Mouse (Mus musculus) kidney, adult 2 months (tissue): ENCODE measurements around the gene Igsf9b. TPM values are rescaled to one million over a fixed set of nuclear protein-coding genes. Genes with fewer than 3 reads are reported as not detected.

ENCODE experiments used
- DNase-seq: peaks from one replicate; pipeline ENCODE4 v3.0.0; 2021
- H3K27ac ChIP-seq: fragments of 200-500 bp; 2 replicates; pipeline ENCODE4 v1.5.1; 2012; ENCODE audit warnings: low read depth, low read length, control low read depth, inconsistent platforms; ENCODE audit not compliant: insufficient read depth
- H3K27me3 ChIP-seq: fragments of 200-500 bp; replicated peaks from 2 replicates; pipeline ENCODE4 v1.6.1; 2012; ENCODE audit warnings: mild to moderate bottlenecking, moderate library complexity, low read length, inconsistent platforms; ENCODE audit not compliant: control insufficient read depth, insufficient read depth
- H3K36me3 ChIP-seq: fragments of 200-500 bp; 2 replicates; pipeline ENCODE4 v1.6.1; 2012; ENCODE audit warnings: mild to moderate bottlenecking, moderate library complexity, low read length, inconsistent platforms; ENCODE audit not compliant: control insufficient read depth, insufficient read depth
- H3K4me1 ChIP-seq: fragments of 200-500 bp; 2 replicates; pipeline ENCODE4 v1.6.1; 2011; ENCODE audit warnings: low read length; ENCODE audit not compliant: control insufficient read depth, insufficient read depth
- H3K4me3 ChIP-seq: fragments of 200-500 bp; 2 replicates; pipeline ENCODE4 v1.5.1; 2011; ENCODE audit warnings: mild to moderate bottlenecking, low read depth, low read length, control low read depth; ENCODE audit not compliant: insufficient read depth
- CTCF ChIP-seq: fragments of 200-500 bp; conservative IDR thresholded peaks from 2 replicates; pipeline ENCODE4 v1.5.1; 2011; ENCODE audit warnings: low read depth, mild to moderate bottlenecking, control low read depth, low read length, moderate library complexity, mixed read lengths; ENCODE audit not compliant: insufficient read depth, insufficient read length
- POLR2A ChIP-seq: fragments of 200-500 bp; IDR thresholded peaks from one replicate; pipeline ENCODE4 v1.6.1; 2011; ENCODE audit warnings: low read depth, low read length, control low read depth
- WGBS: fragments of 180-500 bp; shearing (Covaris S2); methylation state at CpG from one replicate; pipeline ENCODE4 v1.1.7; 2018; 5-methylcytosine and 5-hydroxymethylcytosine counted together
- polyA plus RNA-seq: library from polyadenylated mRNA; depleted of rRNA; stranded (reverse); fragments of >200 nt; gene quantifications from 2 replicates; pipeline ENCODE4 v1.2.3, GENCODE M21; 2012

The Igsf9b gene
- polyA plus RNA-seq, 1 experiment, result 0.52 TPM

DNA sequence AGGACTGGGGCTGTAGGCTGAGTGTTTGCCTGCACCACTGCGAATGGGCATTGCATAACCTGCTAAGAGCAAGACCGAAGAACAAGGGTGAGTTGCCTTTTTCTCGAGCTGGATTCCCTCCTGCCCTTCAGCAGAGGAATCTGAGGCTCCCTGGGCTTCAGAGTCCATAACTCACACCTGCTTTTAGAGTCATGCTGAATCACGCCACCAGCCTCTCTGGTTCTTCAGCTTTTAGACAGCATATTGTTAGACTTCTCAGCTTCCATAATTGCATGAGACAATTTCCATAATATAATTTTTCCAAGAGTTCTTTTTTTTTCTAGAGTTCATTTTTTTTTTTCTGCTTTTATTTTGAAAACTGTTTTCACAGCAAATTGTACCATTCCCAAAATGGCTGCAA lies 4.6 kb upstream of the Igsf9b start:
- DNase-seq, result no peak
- TF ChIP-seq CTCF, result no peak
- TF ChIP-seq POLR2A, result no peak
- no peaks in the 10 kb centered on the region for H3K4me1 ChIP-seq
- H3K4me3 ChIP-seq, result no peak overlapping the region
- H3K27me3 ChIP-seq, result no peaks in the 10 kb centered on the region
- 69% methylated on average over 4 of the region's 4 CpGs for WGBS
- no peaks in the 10 kb centered on the region for H3K36me3 ChIP-seq
- no peak overlapping the region for H3K27ac ChIP-seq

- peak; percentile 25 for DNase-seq
- peak overlapping the region; percentile 62 for H3K4me3 ChIP-seq
- TF ChIP-seq POLR2A (no peak), CTCF (no peak)
- no peaks in the 10 kb centered on the region; the same call in 1 of the 2 replicates for H3K27me3 ChIP-seq
- no peaks in the 10 kb centered on the region for H3K36me3 ChIP-seq
- H3K27ac ChIP-seq, result no peak overlapping the region
- under 1% methylated on average over 68 of the region's 68 CpGs for WGBS
- no peaks in the 10 kb centered on the region for H3K4me1 ChIP-seq
These were observed 533 bp downstream of the Igsf9b start for GRCm38 (mm10) chr9:27299286-27300187.

- H3K4me3 ChIP-seq, result peak overlapping the region; percentile 62
- no peaks in the 10 kb centered on the region for H3K36me3 ChIP-seq
- H3K27ac ChIP-seq, result no peak overlapping the region
- WGBS, result 1% methylated on average over 32 of the region's 32 CpGs
- TF ChIP-seq CTCF (no peak), POLR2A (no peak)
- H3K4me1 ChIP-seq, result no peaks in the 10 kb centered on the region
- DNase-seq, result peak; percentile 18
- no peaks in the 10 kb centered on the region; the same call in 1 of the 2 replicates for H3K27me3 ChIP-seq
These were observed 1.2 kb downstream of the Igsf9b start for GRCm38 (mm10) chr9:27300188-27300691.

DNA sequence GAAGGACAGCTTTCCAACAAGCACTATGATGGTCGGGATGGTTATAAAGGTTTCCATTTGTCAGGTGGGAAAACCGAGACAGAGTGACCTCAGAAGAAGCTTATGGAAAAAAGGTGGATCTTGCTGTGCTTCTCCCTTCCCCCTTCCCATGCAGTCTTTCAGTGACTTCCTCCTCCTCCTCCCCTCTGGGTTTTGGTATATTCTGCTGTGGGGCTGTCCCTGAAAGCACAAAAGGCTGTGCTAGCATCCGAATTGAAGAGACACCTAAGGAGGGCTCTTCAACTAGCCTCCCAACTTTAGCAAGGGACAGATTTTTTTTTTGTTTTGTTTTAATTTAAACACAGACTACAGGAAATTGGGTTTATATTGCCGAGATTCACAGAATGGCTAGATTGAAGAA lies 1.7 kb downstream of the Igsf9b start:
- 33% methylated on average over 4 of the region's 4 CpGs for WGBS
- no peak for DNase-seq
- H3K27ac ChIP-seq, result no peak overlapping the region
- no peak for TF ChIP-seq CTCF
- no peak for TF ChIP-seq POLR2A
- peak overlapping the region; percentile 62; the same call in 1 of the 2 replicates for H3K4me3 ChIP-seq
- H3K27me3 ChIP-seq, result no peaks in the 10 kb centered on the region; the same call in 1 of the 2 replicates
- no peaks in the 10 kb centered on the region for H3K4me1 ChIP-seq
- H3K36me3 ChIP-seq, result no peaks in the 10 kb centered on the region

DNA sequence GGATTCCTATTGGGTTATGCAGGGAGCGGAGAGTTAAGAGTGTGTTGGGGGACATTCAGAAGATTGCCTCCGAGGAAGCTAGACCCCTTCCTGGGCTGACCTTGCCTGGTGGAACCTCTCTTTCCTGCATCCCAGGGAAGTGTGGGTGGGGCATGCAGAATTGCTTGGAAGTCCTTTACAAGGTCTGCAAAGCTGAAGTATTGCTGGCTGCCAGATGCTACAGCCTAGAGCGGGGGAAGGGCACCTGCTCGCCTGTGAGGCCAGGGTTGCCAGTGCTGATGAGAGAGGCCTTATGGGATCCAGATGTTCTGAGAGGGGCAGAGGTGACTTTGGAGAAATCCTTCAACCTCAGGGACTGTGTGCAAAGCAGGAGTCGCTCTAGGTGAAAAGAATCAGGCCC lies 2.5 kb downstream of the Igsf9b start:
- WGBS, result 70% methylated on average over 5 of the region's 5 CpGs

GRCm38 (mm10) chr9:27302291-27302690 lies 3.3 kb downstream of the Igsf9b start:
- H3K4me1 ChIP-seq, result no peaks in the 10 kb centered on the region
- H3K27ac ChIP-seq, result no peak overlapping the region
- no peak overlapping the region for H3K4me3 ChIP-seq
- H3K36me3 ChIP-seq, result no peaks in the 10 kb centered on the region
- WGBS, result 48% methylated on average over 5 of the region's 5 CpGs
- no peak for DNase-seq
- H3K27me3 ChIP-seq, result no peaks in the 10 kb centered on the region; the same call in 1 of the 2 replicates
- TF ChIP-seq CTCF, result no peak
- TF ChIP-seq POLR2A, result no peak

More for the DNA sequence above, 2.5 kb downstream of the Igsf9b start:
- TF ChIP-seq CTCF (no peak), POLR2A (no peak)
- Histone ChIP-seq H3K4me3 (no peak overlapping the region), H3K36me3 (no peaks in the 10 kb centered on the region), H3K4me1 (no peaks in the 10 kb centered on the region), H3K27ac (no peak overlapping the region), H3K27me3 (no peaks in the 10 kb centered on the region; the same call in 1 of the 2 replicates)
- no peak for DNase-seq
